Mouse (Mus musculus): ENCODE measurements around the gene Sult2a7.

Sult2a7 gene

GRCm38 (mm10) chr7:14494130-14494529 lies at the start of gene Sult2a7:
Sult2a7 (minus strand) TSS chr7:14494230.
- no peak for DNase-seq

DNA sequence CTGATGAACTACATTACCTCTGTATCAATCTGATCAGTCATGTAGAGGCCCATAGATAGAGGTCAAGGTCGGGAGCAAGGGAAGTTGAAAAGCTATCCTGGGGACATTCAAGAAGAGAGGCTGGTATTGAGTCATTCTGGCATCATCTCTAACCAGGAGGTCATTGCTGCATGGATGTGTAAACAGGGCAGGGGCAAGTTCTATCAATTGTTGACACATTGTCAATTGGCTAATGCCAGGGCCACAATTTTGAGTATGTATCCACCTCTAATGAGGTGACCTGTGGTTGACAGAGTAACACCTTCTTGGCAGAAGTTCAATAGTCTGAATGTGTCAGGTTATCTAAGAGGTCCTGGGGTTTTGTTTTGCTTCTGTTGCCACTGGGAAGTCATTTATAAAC lies 31.2 kb upstream of the Sult2a7 start:
- DNase-seq: no peak

- no peak for DNase-seq
Observed at GRCm38 (mm10) chr7:14522636-14523035, 28.6 kb upstream of the Sult2a7 start.

- no peak for DNase-seq
Observed at GRCm38 (mm10) chr7:14518301-14518700, 24.3 kb upstream of the Sult2a7 start.

GRCm38 (mm10) chr7:14492886-14493285 lies 1.1 kb downstream of the Sult2a7 start:
- DNase-seq: no peak

DNA sequence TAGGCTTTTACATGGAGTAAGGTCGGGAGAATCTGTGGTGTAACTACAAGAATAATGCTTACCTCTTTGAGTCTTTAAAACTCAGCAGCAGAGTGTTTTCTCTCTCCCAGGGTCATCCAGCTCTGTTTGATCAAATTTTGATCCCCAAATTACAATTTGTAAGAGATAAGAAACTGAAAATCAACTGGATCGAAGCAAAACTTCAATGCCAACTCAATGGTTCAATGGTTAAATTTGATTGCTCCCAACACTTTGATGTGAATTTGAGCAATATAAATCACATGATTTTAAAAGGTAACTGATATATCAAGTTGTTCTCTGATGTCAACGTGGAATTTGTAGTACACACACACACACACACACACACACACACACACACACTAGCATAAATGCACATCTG lies 47.5 kb downstream of the Sult2a7 start, which contains the start of gene Sult2a8:
Gene Sult2a8, minus strand, starts transcription at position 236 of the 400 bp plus-strand sequence.
- DNase-seq: no peak

DNA sequence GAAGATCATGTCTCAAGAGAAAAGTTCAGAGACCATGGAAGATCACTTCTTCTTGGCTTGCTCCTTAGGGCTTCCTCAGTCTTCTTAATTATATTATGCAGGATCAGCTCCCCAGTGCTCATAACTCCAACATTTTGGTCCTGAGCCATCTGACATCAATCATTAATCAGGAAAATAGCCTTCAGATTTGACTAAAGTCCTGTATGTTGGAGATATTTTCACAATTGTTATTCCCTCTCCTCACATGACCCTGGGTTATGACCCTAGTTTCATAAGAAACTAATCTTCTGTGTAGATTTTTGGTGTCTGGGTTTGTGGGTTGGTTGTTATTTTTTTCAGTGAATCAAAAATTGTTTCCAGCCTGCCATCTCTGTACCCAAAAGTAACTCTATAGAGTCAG lies 54.4 kb downstream of the Sult2a7 start:
- no peak for DNase-seq

DNA sequence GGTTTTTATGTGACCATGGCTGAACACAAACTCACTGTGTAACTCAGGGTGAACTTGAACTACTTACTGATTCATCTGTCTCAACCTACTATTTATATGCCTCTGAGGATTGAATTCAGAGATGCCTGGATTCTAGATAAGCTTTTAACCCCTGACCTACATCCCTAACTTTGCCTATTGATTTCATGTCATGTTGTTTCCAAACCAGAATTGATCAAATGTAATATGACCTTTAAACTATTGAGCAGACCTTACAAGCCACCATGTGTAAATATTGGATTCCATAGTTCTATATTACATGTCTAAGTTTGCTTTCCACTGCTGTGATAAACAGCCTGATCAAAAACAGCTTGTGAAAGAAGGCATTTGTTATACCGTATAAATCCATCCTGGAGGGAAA lies 55.5 kb downstream of the Sult2a7 start:
- no peak for DNase-seq

GRCm38 (mm10) chr7:14438029-14438428 lies 56.0 kb downstream of the Sult2a7 start:
- DNase-seq: no peak

Data from spleen, adult 18-20 months (tissue).